Mouse (Mus musculus) hindbrain, embryonic 15.5 days (tissue): ENCODE measurements around the gene Klhdc9. TPM values are rescaled to one million over a fixed set of nuclear protein-coding genes. Genes with fewer than 3 reads are reported as not detected.
"Not testable (repeated sequence)": the region's sequence is repeated elsewhere in the genome, so short reads cannot be mapped to it uniquely, and the experiment has no call there.

Experiments used
- ATAC-seq: fragments of 200-750 bp; cut with Nextera tagmentation; 2 replicates; pipeline ENCODE4 v1.8.0; 2017; ENCODE audit warnings: low read depth, moderate number of reproducible peaks, moderate TSS enrichment; ENCODE audit not compliant: low FRiP score
- H3K27ac ChIP-seq: fragments of 300-500 bp; sonication (generic); replicated peaks from 2 replicates; pipeline ENCODE4 v1.5.1; 2015; ENCODE audit warnings: mild to moderate bottlenecking, inconsistent platforms
- H3K27me3 ChIP-seq: fragments of 300-500 bp; sonication (generic); 2 replicates; pipeline ENCODE4 v1.6.1; 2015; ENCODE audit warnings: control low read depth, inconsistent platforms
- H3K36me3 ChIP-seq: fragments of 300-500 bp; sonication (generic); 2 replicates; pipeline ENCODE4 v1.6.1; 2015; ENCODE audit warnings: control low read depth, inconsistent platforms
- H3K4me1 ChIP-seq: fragments of 300-500 bp; sonication (generic); replicated peaks from 2 replicates; pipeline ENCODE4 v1.6.1; 2015; ENCODE audit warnings: control low read depth, inconsistent platforms
- H3K4me2 ChIP-seq: fragments of 300-500 bp; sonication (generic); 2 replicates; pipeline ENCODE4 v1.6.1; 2015; ENCODE audit warnings: moderate library complexity, mild to moderate bottlenecking, inconsistent platforms
- H3K4me3 ChIP-seq: fragments of 300-500 bp; sonication (generic); 2 replicates; pipeline ENCODE4 v1.5.1; 2015; ENCODE audit warnings: mild to moderate bottlenecking, inconsistent platforms
- H3K9ac ChIP-seq: fragments of 300-500 bp; sonication (generic); 2 replicates; pipeline ENCODE4 v1.6.1; 2015; ENCODE audit warnings: inconsistent platforms
- H3K9me3 ChIP-seq: fragments of 300-500 bp; sonication (generic); 2 replicates; pipeline ENCODE4 v1.6.1; 2016; ENCODE audit warnings: control low read depth, inconsistent platforms
- WGBS: fragments of 180-500 bp; shearing (Covaris S2); methylation state at CpG from one replicate; pipeline ENCODE4 v1.1.7; 2015; 5-methylcytosine and 5-hydroxymethylcytosine counted together
- polyA plus RNA-seq: library from polyadenylated mRNA; unstranded; fragments of >200 nt; fragmentation: Nextera tagmentation; extraction: Ambion mirVana; gene quantifications from 2 replicates; pipeline ENCODE4 v1.2.1, GENCODE M21; 2015

Gene Klhdc9
- polyA plus RNA-seq, 1 experiment from 2014 or later = 3.3 TPM

- Histone ChIP-seq H3K4me3 (peak overlapping the region; percentile 93), H3K9ac (peak overlapping the region; percentile 91), H3K9me3 (no peaks in the 10 kb centered on the region), H3K36me3 (no peaks in the 10 kb centered on the region), H3K4me1 (peaks cover 30% of the 10 kb centered on the region), H3K27ac (peak overlapping the region; percentile 99), H3K4me2 (peak overlapping the region; percentile 88), H3K27me3 (no peaks in the 10 kb centered on the region)
- ATAC-seq = peak; percentile 0; the same call in 1 of the 2 replicates
- 29% methylated on average over 9 of the region's 9 CpGs for WGBS
Observed at GRCm38 (mm10) chr1:171328244-171328643, 32.4 kb downstream of the Klhdc9 start.

- H3K4me3 ChIP-seq, ATAC-seq, H3K27me3 ChIP-seq, H3K9ac ChIP-seq, H3K36me3 ChIP-seq, H3K9me3 ChIP-seq, H3K27ac ChIP-seq, H3K4me2 ChIP-seq: not testable (repeated sequence)
- WGBS = 85% methylated on average over 4 of the region's 4 CpGs
- peaks cover 30% of the 10 kb centered on the region for H3K4me1 ChIP-seq
Observed at GRCm38 (mm10) chr1:171326588-171326987, 34.0 kb downstream of the Klhdc9 start.

DNA sequence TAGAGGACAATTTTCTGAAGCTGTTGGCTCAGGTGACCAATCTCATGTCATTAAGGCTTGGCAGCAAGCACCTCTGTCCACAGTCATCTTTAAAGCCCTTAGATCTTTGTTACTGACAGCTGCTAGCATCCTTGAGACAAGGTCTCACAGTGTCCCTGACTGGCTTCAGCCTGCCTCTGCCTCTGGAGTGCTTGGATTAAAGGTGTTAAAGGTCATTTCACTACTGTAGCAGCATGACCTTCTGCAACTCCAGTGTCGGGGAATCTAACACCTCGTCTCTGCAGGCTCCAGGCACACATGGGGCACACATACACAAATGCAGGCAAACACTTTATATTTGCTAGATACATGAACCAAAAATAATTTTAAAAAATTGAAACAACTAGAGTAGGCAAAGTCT is 35.0 kb downstream of the Klhdc9 start:
- Histone ChIP-seq H3K9me3 (no peaks in the 10 kb centered on the region), H3K4me1 (peaks cover 21% of the 10 kb centered on the region), H3K27me3 (no peaks in the 10 kb centered on the region), H3K4me2 (no peak overlapping the region), H3K4me3 (no peak overlapping the region), H3K9ac (no peak overlapping the region; the same call in 1 of the 2 replicates), H3K27ac (no peak overlapping the region), H3K36me3 (no peaks in the 10 kb centered on the region)
- 92% methylated on average over 2 of the region's 2 CpGs for WGBS
- no peak for ATAC-seq

- H3K9ac ChIP-seq = no peak overlapping the region
- no peaks in the 10 kb centered on the region for H3K27me3 ChIP-seq
- WGBS = 73% methylated on average over 1 of the region's 1 CpGs
- H3K9me3 ChIP-seq = no peaks in the 10 kb centered on the region
- no peaks in the 10 kb centered on the region for H3K36me3 ChIP-seq
- ATAC-seq = no peak; the same call in 1 of the 2 replicates
- peaks cover under 1% of the 10 kb centered on the region for H3K4me1 ChIP-seq
- H3K4me2 ChIP-seq = no peak overlapping the region
- no peak overlapping the region for H3K27ac ChIP-seq
- no peak overlapping the region for H3K4me3 ChIP-seq
Observed at GRCm38 (mm10) chr1:171322012-171322411, 38.6 kb downstream of the Klhdc9 start.

DNA sequence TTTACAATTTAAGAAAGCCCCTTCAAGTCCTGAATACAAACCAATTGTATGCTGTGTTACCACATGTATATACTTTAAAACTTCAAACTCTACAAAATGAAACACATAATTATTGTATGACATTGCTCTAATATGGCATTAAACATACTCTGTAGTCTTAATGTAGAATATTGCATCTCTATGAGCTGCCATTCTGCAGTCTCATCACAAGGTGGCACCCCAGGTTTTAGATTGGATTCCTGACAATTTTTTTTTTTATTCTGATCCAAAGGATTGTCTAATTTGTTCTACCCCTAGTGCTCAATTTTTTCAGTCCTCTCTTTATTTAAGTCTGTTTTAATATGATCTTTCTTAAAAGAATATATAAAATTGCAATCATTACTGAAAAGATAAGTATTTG is 39.2 kb downstream of the Klhdc9 start:
- Histone ChIP-seq H3K4me1 (no peaks in the 10 kb centered on the region), H3K4me2 (no peak overlapping the region), H3K27me3 (no peaks in the 10 kb centered on the region), H3K9ac (no peak overlapping the region), H3K27ac (no peak overlapping the region), H3K36me3 (no peaks in the 10 kb centered on the region), H3K4me3 (no peak overlapping the region), H3K9me3 (no peaks in the 10 kb centered on the region)
- no peak for ATAC-seq

DNA sequence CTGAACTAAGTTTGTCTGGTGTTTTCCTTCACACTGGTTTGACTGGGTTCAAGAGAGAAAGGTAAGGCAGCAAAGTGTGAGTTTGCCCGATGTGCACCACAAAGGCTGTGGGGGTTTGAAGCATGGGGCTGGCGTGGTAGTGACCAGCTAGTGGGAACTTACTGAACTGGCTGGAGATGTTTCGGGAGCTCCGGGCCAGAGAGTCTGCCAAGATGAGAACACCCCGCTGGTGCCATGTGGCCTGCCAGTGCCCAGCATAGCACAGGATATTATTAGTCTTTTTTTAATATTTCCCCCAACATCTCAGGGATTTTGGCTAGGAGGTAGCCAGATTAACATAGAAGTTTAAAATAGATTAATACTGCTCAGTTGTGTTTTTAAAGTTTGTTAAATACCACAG is 40.4 kb downstream of the Klhdc9 start:
- Histone ChIP-seq H3K4me2 (no peak overlapping the region), H3K4me3 (no peak overlapping the region)

GRCm38 (mm10) chr1:171319748-171320147 is 40.9 kb downstream of the Klhdc9 start:
- Histone ChIP-seq H3K4me1 (no peaks in the 10 kb centered on the region), H3K9ac (no peak overlapping the region), H3K4me3 (no peak overlapping the region), H3K4me2 (no peak overlapping the region), H3K27ac (no peak overlapping the region), H3K27me3 (no peaks in the 10 kb centered on the region), H3K36me3 (no peaks in the 10 kb centered on the region), H3K9me3 (no peaks in the 10 kb centered on the region)
- ATAC-seq = no peak
- WGBS = 10% methylated on average over 7 of the region's 7 CpGs

More for the DNA sequence above, 40.4 kb downstream of the Klhdc9 start:
- H3K4me1 ChIP-seq = no peaks in the 10 kb centered on the region
- H3K9ac ChIP-seq = no peak overlapping the region
- no peak overlapping the region for H3K27ac ChIP-seq
- no peak for ATAC-seq
- WGBS = 9% methylated on average over 5 of the region's 5 CpGs
- no peaks in the 10 kb centered on the region for H3K36me3 ChIP-seq
- no peaks in the 10 kb centered on the region for H3K27me3 ChIP-seq
- no peaks in the 10 kb centered on the region for H3K9me3 ChIP-seq

DNA sequence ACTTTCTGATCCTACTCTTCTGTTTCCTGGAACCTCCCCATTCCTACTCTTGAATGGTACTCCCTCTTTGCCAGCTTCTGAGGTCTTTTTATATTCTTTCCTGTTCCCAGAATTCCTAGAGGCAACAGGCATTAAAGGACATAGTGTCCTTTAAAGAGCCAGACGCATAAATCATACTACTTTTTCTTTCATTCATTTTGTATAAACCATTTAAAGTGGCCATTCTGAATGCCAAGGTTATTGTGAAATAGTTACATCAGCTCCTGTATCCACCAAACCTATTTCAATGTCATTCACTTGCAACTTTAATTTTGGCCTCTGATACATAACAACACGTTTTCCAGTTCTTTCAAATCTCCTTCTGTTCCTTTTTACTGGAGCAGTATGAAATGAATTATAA is 51.3 kb downstream of the Klhdc9 start:
- no peaks in the 10 kb centered on the region for H3K27me3 ChIP-seq
- ATAC-seq = no peak
- no peaks in the 10 kb centered on the region for H3K9me3 ChIP-seq
- no peak overlapping the region for H3K4me2 ChIP-seq
- H3K27ac ChIP-seq = no peak overlapping the region
- 81% methylated on average over 2 of the region's 2 CpGs for WGBS
- H3K4me1 ChIP-seq = no peaks in the 10 kb centered on the region
- H3K4me3 ChIP-seq = no peak overlapping the region
- H3K36me3 ChIP-seq = no peaks in the 10 kb centered on the region
- H3K9ac ChIP-seq = no peak overlapping the region

Other genes with a start within 250 kb of the Klhdc9 start
- 7.7 and 14.1 TPM in 2 replicates for gene Cfap126, start 246.9 kb downstream of the Klhdc9 start, polyA plus RNA-seq
- 290 and 297 TPM in 2 replicates for gene Sdhc, start 210.2 kb downstream of the Klhdc9 start, polyA plus RNA-seq
- gene Mpz, start 210.1 kb downstream of the Klhdc9 start, polyA plus RNA-seq = 4.2 and 7.7 TPM in 2 replicates
- gene Pcp4l1, start 164.5 kb downstream of the Klhdc9 start, polyA plus RNA-seq = 32.4 and 48.4 TPM in 2 replicates
- 0.39 and 0.49 TPM in 2 replicates for gene Nr1i3, start 146.8 kb downstream of the Klhdc9 start, polyA plus RNA-seq
- gene Tomm40l, start 138.3 kb downstream of the Klhdc9 start, polyA plus RNA-seq = 55.0 and 55.4 TPM in 2 replicates
- gene Apoa2, start 135.7 kb downstream of the Klhdc9 start, polyA plus RNA-seq = 6.0 and 6.3 TPM in 2 replicates
- 24.9 and 30.7 TPM in 2 replicates for gene Fcer1g, start 126.4 kb downstream of the Klhdc9 start, polyA plus RNA-seq
- gene Adamts4, start 110.4 kb downstream of the Klhdc9 start, polyA plus RNA-seq = 5.6 and 6.2 TPM in 2 replicates
- gene Ndufs2, start 109.4 kb downstream of the Klhdc9 start, polyA plus RNA-seq = 233 and 245 TPM in 2 replicates
- gene B4galt3, start 90.5 kb downstream of the Klhdc9 start, polyA plus RNA-seq = 105 and 107 TPM in 2 replicates
- 44.2 and 53.6 TPM in 2 replicates for gene Ppox, start 79.6 kb downstream of the Klhdc9 start, polyA plus RNA-seq
- gene Usp21, start 72.8 kb downstream of the Klhdc9 start, polyA plus RNA-seq = 99.8 and 106 TPM in 2 replicates
- 109 and 110 TPM in 2 replicates for gene Ufc1, start 65.8 kb downstream of the Klhdc9 start, polyA plus RNA-seq
- gene Dedd, start 31.7 kb downstream of the Klhdc9 start, polyA plus RNA-seq = 47.3 and 51.6 TPM in 2 replicates
- gene Nit1, start 15.2 kb downstream of the Klhdc9 start, polyA plus RNA-seq = 51.4 and 52.1 TPM in 2 replicates
- 139 and 153 TPM in 2 replicates for gene Pfdn2, start 15.1 kb downstream of the Klhdc9 start, polyA plus RNA-seq
- gene Nectin4, start 9.3 kb upstream of the Klhdc9 start, polyA plus RNA-seq = 3.1 and 3.5 TPM in 2 replicates
- gene Arhgap30, start 28.2 kb upstream of the Klhdc9 start, polyA plus RNA-seq = 0.60 and 0.87 TPM in 2 replicates
- gene Usf1, start 50.5 kb upstream of the Klhdc9 start, polyA plus RNA-seq = 168 and 172 TPM in 2 replicates
- 5.4 and 6.6 TPM in 2 replicates for gene Tstd1, start 58.1 kb upstream of the Klhdc9 start, polyA plus RNA-seq
- 14.1 and 14.2 TPM in 2 replicates for gene F11r, start 76.7 kb upstream of the Klhdc9 start, polyA plus RNA-seq
- 27.6 and 30.9 TPM in 2 replicates for gene Alyref2, start 142.7 kb upstream of the Klhdc9 start, polyA plus RNA-seq
- not detected in 2 replicates for gene Itln1, start 174.5 kb upstream of the Klhdc9 start, polyA plus RNA-seq
- gene Cd244a, start 198.4 kb upstream of the Klhdc9 start, polyA plus RNA-seq = 0.09 TPM in 1 of 2 replicates, not detected in the other
- 0.16 and 0.18 TPM in 2 replicates for gene Ly9, start 246.6 kb upstream of the Klhdc9 start, polyA plus RNA-seq